Mouse (Mus musculus) mouse embryonic stem cell (cell line): Measurements from ENCODE around the gene Catsperb.
"Not testable (repeated sequence)": the region's sequence is repeated elsewhere in the genome, so short reads cannot be mapped to it uniquely, and the experiment has no call there.

Source experiments
- in situ Hi-C, 2 experiments: fragments of 300-500 bp; cut with MboI; formaldehyde crosslinking; loops; 1 replicate in 1 of 2; 3 replicates in 1 of 2; pipeline ENCODE4 v1.14.3; 2019 to 2020; ENCODE audit warnings: low sequenced_read_pairs in 2 of 2, low pct_unique_long_range_greater_than_20kb in 1 of 2, mixed read lengths in 1 of 2; ENCODE audit not compliant: unreplicated experiment in 1 of 2

Gene Catsperb

GRCm38 (mm10) chr12:101404353-101404752 is at the start of gene Catsperb:
TSS of gene Catsperb (plus strand) at chr12:101404653.
- in situ Hi-C loops = not testable (repeated sequence)

DNA sequence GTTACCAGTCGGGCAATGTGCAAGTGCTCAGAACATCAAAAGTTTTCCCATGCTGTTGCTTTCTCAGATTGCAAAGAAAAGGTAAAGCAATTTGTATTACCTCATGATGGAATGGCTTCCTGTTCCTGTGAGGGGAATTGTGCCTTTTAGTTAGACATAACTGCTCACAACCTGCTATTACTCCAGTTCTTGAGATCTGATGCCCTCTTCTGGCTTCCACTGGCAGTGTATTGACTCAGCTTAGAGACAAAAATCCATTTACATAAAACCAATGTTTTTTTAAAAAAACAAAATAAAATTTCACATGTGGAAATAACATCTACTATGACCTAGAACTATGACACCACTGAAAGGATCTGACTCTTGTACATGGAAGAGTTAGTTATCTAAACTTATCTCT is 43.0 kb upstream of the Catsperb start:
- in situ Hi-C loops = loop anchor here in 1 of 2 experiments (25.0 kb wide), 1 partner anchor 249 kb away; no protein-coding TSS in a partner anchor

- in situ Hi-C loops = not testable (repeated sequence)
Measured at GRCm38 (mm10) chr12:101381460-101381859, 23.0 kb upstream of the Catsperb start.

- in situ Hi-C loops = no loop called here
Measured at GRCm38 (mm10) chr12:101426131-101426530, 21.7 kb downstream of the Catsperb start.

DNA sequence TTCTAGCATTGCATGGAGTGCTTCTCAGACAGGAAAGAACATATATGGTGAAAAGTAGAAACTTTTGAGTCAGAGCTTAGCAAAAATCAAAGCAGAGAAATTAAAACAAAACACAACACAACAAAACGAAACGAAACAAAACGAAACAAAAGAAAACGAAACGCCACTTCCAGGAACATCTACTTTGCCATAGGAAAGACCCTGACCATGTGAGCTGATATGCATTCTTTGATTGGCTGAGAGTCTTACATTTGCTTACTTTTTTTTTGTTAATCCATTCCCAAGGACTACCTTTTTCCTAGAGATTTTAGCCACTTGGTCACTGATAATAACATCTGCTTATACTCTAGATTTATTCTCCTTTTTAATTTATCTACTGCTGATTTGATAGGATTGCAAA is 57.6 kb downstream of the Catsperb start:
- in situ Hi-C loops = no loop called here

DNA sequence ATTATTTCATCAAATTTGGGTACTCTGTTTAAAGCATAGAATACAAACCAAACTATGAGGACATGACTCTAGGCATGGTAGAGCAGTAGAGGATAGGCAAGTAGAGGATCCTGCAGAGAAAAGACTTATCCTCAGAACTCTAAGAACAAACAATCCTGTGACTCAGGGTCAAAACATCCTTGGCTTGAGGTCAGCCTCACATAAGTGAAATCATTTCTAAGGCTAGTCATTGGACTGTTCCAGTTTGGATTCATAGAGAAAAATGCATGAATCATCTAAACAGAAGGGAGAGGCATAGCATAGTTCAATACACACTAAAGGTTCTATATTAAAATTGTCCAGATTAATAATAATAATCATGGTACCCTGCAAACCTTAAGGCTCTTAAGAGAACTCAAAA is 79.1 kb downstream of the Catsperb start:
- in situ Hi-C loops = no loop called here

DNA sequence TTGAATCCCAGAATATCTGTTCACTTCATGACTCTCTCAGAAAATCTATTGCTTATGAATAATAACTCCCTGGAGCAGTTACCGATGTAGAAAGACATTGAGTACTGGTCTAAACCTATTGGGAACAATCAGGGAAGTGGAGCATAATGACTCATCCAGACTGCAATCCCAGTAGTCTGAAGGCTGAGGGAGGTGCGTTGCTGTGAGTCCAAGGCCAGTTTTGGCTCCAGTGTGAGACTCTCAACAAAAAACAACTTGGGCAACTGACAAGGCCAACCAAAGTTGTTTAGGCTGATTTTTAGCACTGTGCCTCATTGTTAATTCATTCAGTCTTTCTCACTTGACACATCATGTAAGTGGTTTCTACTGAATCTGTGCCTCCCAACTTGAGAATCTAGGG is 106.9 kb downstream of the Catsperb start:
- in situ Hi-C loops = not testable (repeated sequence)

GRCm38 (mm10) chr12:101606622-101607021 is 202.2 kb downstream of the Catsperb start:
- in situ Hi-C loops = not testable (repeated sequence)

DNA sequence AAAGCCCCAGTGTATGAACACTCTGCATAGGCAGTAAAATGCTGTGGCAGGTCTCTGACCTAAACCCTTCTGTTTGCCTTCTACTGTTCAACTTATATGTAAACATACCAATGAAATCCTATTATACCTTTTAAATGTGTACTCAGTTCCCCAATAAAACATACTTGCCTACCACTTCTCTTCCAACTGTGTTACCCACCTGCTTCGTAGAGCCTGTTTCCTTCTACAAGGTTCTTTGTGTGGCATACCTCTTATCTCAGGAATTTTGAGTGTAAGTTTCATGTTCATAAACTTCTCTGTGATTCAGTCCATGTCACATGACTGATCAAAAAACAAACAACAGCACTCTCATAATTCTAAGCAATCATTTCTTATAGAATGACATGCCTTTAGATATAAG is 228.7 kb downstream of the Catsperb start:
- in situ Hi-C loops = no loop called here

DNA sequence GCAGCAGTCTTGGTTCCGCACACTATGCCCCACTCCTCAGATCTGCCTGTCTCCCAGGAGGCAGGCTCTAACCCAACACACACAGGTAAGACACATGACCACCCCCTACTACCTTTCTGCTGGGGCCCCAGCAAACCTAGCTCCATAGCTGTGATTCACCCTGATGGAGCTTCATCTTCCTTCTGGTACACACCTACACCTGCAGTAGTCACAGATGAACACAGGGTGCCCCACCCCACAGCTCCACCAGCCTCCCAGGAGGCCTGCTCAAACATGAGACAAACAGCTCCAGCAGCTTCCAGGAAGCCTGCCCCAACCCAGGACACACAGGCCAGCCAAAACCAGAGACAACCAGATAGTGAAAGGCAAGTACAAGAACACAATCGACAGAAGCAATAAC is 263.0 kb downstream of the Catsperb start:
- in situ Hi-C loops = no loop called here
